Mouse (Mus musculus): ENCODE data around the gene Rtp4.
A peak's percentile ranks its signal among the peaks of the same experiment; 100 is the strongest.

Rtp4 gene

GRCm38 (mm10) chr16:23520235-23520871 lies at the start of gene Rtp4, which contains the start of gene Masp1:
Rtp4 (plus strand) TSS chr16:23520291.
Masp1 (minus strand) TSS chr16:23520815.
- no peak for DNase-seq

DNA sequence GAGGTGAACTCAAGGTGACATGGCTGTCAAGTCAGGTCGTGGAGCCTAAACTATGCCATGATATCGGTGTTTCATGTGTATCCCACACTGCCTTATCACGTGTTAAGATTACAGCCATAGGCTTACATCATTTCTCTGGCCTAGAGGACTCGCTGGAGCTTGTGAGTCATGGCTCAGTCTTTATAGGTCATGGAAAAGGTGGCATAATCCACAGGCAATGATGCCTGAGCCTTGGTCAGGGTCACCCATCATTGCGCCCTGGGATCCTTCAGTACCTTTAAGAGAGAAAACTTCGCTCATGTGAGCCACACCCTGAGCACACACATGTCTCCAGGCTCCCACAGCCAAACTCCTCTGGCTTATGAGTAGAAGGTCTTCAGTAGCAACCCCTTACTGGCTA lies 48.5 kb upstream of the Rtp4 start:
- no peak for DNase-seq

DNA sequence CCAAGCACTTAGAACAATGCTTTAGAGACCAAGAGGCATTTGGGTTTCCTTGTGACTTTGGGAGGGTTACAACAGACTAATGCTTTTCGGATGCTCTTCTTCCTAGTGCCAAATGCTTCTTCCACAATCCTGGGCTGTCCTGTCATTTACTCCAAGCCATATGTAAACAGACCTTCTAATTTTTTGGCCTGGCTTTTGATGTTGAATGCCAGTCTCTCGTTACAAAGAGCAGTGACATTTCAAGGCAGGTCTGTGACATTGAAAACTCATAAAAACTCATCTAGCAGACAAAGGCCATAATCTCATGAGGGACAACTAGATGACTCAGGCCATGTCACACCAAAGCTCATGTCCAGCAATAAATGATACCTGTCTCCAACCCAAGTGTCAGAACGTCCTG lies 48.0 kb upstream of the Rtp4 start:
- no peak for DNase-seq

DNA sequence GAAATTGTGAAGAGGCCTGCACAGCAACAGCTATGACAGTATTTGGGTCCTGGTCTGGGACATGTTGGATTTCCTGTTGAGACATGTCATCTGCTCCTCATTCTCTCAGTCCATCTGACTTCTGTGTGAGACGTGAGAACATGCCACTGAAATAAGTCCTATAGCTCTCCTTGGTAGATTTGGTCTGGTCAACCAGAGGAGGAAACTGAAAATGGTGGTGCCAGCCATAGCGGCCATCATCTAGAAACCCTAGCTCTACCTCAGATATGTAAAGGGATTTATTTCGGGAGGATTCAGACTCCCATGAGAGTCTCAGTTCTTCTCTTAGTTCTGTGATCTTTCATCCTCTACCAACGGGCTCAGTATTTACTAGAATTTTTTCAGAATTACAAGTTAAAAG lies 44.4 kb upstream of the Rtp4 start:
- no peak for DNase-seq

DNA sequence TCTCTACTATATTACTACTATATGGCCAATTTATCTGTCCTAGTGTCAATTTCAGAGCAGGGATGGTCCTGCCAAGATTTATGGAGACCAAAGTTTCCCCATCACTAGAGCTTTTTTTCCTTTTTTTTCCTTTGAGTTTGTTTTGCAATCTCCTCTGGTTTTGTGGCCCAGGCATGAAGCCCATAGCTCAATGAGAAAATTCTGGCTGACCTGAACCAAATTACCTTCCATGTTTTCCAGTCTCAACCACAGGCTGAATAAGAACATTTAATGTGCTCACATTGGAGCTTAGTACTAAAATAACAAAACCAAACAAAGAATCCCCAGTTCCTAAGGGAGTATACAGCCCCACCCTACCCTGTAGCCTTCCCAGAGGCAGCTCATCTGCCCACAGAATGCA lies 43.5 kb upstream of the Rtp4 start:
- no peak for DNase-seq

GRCm38 (mm10) chr16:23479872-23480603 lies 40.1 kb upstream of the Rtp4 start:
- no peak for DNase-seq

DNA sequence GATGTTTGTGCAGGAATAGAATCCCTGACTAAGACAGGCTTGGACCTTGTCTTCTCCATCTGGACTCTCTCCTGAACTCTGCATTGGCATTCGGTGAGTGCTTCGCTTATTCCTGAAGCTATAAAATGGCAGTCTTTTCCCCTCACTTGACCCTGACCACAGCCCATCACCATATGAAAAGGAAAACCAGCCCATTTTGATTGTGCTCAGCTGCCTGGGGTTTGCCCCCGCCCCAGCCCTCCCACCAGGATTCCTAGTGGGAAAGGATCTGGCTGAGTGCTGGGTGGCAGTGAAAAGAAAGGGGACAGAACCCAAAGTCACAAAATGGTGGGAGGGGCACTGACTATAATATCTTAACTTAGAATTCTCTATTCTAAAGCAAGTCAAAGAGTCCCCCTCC lies 37.9 kb upstream of the Rtp4 start:
- DNase-seq: no peak

DNA sequence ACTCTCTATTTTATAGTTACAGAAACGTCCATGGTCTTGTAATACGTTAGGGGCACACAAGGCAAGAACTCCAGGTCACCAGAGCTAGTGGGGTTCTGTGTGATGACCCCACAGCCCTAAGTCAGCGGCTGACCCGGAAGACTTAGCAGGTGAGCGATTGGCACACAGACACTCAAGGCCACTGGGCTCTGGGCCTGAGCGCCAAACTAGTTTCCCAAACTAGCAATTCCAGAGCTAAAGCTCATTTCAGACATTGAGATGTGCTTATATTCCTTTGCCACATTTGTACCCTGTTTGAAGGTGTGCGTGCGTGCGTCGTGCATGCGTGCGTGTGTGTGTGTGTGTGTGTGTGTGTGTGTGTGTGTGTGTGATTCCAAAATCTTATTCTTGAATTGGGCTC lies 37.2 kb upstream of the Rtp4 start:
- DNase-seq: no peak

GRCm38 (mm10) chr16:23483292-23483691 lies 36.8 kb upstream of the Rtp4 start:
- DNase-seq: peak in 1 of 2 experiments; percentile 9

DNA sequence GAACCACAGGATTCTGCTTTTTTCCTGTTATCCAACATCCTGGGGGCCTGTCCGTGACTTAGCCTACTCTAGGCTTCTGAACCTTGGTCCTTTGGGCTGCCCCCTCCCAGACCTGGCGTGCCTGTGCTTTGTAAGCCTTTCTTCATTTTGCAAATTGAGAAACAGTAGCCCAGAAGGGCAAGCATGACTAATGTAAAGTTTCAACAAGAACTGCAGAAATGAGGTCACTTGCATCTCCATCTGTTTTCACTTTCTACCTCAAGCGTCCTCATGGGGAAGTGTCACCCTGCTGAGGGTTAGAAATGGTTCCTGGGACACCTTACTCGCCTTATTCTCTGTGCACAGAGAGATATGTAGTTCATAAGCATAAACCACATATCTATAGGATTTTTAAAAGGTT lies 27.3 kb upstream of the Rtp4 start:
- DNase-seq: no peak

- DNase-seq: no peak
Measured at GRCm38 (mm10) chr16:23496245-23496924, 23.7 kb upstream of the Rtp4 start.

DNA sequence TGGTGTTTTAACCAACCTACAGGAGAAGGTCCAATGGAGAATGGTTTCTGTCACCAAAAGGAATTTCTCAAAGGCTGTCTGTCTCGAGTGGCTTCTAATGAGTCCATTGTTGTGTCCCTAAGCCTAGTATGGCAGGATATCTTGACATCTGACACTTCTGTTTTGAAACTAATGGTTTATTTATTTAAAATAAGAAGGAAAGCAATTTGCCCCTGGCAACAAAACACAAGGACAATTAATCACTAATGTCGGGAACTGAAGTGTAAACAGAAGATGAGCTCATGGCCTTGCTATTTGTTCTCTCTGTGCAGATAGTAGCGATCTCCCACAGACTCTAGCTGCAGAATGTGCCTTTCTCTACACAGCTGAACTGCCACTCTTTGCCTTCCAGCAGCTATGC lies 22.7 kb upstream of the Rtp4 start:
- DNase-seq: peak; percentile 14 to 67

DNA sequence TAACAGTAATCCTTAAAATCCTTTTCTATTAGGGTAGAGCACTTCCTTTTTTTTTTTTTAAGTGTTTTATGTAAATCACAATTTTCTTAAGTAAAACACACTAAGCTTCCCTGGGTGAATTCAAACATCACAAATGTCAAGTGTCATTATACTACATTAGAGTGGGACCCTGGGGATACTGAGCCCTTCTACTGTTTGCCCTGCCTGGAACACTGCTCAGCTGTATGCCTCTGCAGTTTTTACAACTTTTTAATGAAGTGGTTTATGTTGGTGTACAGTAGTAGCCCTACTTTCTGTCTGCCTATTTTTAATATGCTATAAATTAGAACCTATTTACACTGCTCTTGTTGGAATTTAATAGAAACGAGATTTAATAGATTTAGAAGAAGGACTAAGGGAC lies 22.2 kb upstream of the Rtp4 start:
- DNase-seq: no peak

GRCm38 (mm10) chr16:23498691-23499131 lies 21.4 kb upstream of the Rtp4 start:
- DNase-seq: peak; percentile 9 to 17

- DNase-seq: no peak
Measured at GRCm38 (mm10) chr16:23500558-23500957, 19.5 kb upstream of the Rtp4 start.

- DNase-seq: no peak
Measured at GRCm38 (mm10) chr16:23501288-23501687, 18.8 kb upstream of the Rtp4 start.

DNA sequence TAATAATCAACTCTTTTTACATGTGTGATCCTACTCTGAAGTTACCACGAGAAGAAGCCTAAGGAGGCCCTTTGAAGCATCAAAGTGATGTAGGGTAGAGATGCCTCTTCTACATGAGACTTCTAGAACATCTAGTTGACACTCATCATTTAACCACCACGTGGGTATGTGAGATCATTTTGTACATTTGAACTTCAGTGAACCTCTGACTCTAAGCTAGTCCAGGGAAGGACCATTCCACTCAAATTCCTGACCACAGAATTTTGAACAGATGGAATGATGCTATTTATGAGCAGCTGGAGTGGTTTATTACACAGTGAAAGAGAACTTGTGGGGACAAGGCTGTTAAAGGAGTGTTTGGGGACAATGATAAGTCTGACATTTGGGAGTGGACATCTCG lies 17.6 kb upstream of the Rtp4 start:
- no peak for DNase-seq

- no peak for DNase-seq
Measured at GRCm38 (mm10) chr16:23503351-23503750, 16.7 kb upstream of the Rtp4 start.

GRCm38 (mm10) chr16:23504320-23504744 lies 15.8 kb upstream of the Rtp4 start:
- no peak for DNase-seq

- no peak for DNase-seq
Measured at GRCm38 (mm10) chr16:23505904-23506687, 14.0 kb upstream of the Rtp4 start.

GRCm38 (mm10) chr16:23511166-23511935 lies 8.7 kb upstream of the Rtp4 start:
- no peak for DNase-seq

GRCm38 (mm10) chr16:23513401-23513800 lies 6.7 kb upstream of the Rtp4 start:
- DNase-seq: no peak
